Mouse (Mus musculus) cerebellum, postnatal 36 days (tissue): Measurements from ENCODE around the gene Omd.

Source experiments
- DNase-seq, 2 experiments: peaks; one replicate each; pipeline ENCODE4 v3.0.0; 2021 to 2022; ENCODE audit warnings: mixed read lengths in 2 of 2

The Omd gene

GRCm38 (mm10) chr13:49617021-49617420, 34.8 kb downstream of the Omd start:
- DNase-seq = no peak

DNA sequence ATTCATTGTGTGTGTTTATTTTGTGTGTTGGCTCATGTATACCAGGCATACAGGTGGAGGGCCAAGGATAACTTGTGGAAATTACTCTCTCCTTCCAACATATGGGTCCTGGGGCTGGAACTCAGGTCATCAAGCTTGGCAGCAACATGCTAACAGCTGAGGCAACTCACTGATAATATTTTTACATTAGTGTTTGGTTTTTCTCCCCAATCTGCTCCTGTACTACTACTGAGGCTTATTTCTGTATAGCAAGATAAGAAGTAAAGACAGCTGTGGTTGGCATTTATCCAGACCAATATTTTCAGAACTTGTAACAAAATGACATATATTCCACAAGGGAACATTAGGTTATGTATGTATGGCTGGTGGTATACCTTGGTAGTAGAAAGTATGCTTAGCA, 36.1 kb downstream of the Omd start:
- DNase-seq = no peak

DNA sequence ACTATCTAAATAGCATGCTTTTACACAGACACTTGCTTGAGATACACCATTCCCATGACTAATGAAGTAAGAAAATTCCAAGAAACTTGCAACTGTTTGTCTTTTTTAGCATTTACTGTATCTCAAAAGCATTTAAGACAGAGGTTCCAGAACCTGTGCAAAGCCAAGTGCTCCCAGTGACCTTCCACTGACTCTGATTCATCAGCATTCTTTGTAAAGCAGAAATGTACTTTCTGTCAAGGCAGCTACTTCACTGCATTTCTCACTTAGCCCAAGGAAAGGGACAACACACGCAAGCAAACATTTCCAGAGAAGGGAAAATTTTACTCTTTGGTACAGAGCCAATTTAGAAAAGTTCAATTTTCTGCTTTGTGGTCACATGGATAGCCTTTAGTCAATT, 41.0 kb downstream of the Omd start:
- DNase-seq = no peak

GRCm38 (mm10) chr13:49628167-49628566, 45.9 kb downstream of the Omd start:
- no peak for DNase-seq

GRCm38 (mm10) chr13:49629076-49629475, 46.8 kb downstream of the Omd start:
- DNase-seq = no peak

DNA sequence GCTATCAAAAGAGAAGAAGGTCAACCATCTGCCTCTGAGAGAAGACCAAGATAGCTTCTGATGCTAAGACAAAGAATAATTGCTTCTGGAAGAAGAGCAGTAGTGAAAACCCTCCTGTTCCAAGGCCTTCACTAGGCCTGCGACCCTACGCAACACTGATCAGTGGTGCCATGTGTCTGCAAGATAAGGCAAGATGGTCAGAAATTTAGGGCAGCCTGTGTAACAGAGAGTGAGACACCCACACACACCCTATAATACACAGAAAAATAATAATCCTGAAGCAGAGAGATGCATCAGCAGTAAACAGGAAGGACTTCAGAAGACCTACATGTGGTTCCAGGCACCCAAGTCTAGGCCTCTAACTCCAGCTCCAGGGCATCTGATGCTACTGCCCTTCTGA, 57.7 kb downstream of the Omd start:
- DNase-seq = no peak
